Mouse (Mus musculus) stomach, postnatal 0 days (tissue): Measurements from ENCODE around the gene Hnrnpl. TPM values are rescaled to one million over a fixed set of nuclear protein-coding genes. Genes with fewer than 3 reads are reported as not detected.

Experiments used
- ATAC-seq: fragments of 200-750 bp; cut with Nextera tagmentation; 2 replicates; pipeline ENCODE4 v1.8.0; 2017; ENCODE audit not compliant: low FRiP score, low TSS enrichment
- DNase-seq: peaks from one replicate; pipeline ENCODE4 v3.0.0-alpha.2; 2016; ENCODE audit warnings: low spot score
- H3K27ac ChIP-seq: fragments of 300-500 bp; sonication (generic); replicated peaks from 2 replicates; pipeline ENCODE4 v1.5.1; 2014; ENCODE audit warnings: mild to moderate bottlenecking, control low read depth
- H3K27me3 ChIP-seq: fragments of 300-500 bp; sonication (generic); 2 replicates; pipeline ENCODE4 v1.6.1; 2014; ENCODE audit warnings: low read length; ENCODE audit not compliant: control insufficient read depth, insufficient read depth
- H3K36me3 ChIP-seq: fragments of 300-500 bp; sonication (generic); 2 replicates; pipeline ENCODE4 v1.6.1; 2014; ENCODE audit warnings: low read length, mixed read lengths; ENCODE audit not compliant: control insufficient read depth, insufficient read depth
- H3K4me1 ChIP-seq: fragments of 300-500 bp; sonication (generic); replicated peaks from 2 replicates; pipeline ENCODE4 v1.6.1; 2014; ENCODE audit warnings: antibody characterized with exemption; ENCODE audit not compliant: control insufficient read depth, insufficient read depth
- H3K4me2 ChIP-seq: fragments of 300-500 bp; sonication (generic); replicated peaks from 2 replicates; pipeline ENCODE4 v1.6.1; 2014; ENCODE audit warnings: low read depth, mild to moderate bottlenecking, control low read depth, moderate library complexity
- H3K4me3 ChIP-seq: fragments of 300-500 bp; sonication (generic); 2 replicates; pipeline ENCODE4 v1.5.1; 2014; ENCODE audit warnings: low read depth, low read length, control low read depth
- H3K9ac ChIP-seq: fragments of 300-500 bp; sonication (generic); 2 replicates; pipeline ENCODE4 v1.6.1; 2014; ENCODE audit warnings: mild to moderate bottlenecking, low read length, control low read depth, mixed read lengths
- H3K9me3 ChIP-seq: fragments of 300-500 bp; sonication (generic); 2 replicates; pipeline ENCODE4 v1.6.1; 2016; ENCODE audit warnings: low read length; ENCODE audit not compliant: control insufficient read depth
- CTCF ChIP-seq: IDR thresholded peaks from 2 replicates; pipeline ENCODE4 v1.5.1; 2016; ENCODE audit warnings: antibody characterized with exemption, low read depth, mild to moderate bottlenecking, moderate library complexity
- EP300 ChIP-seq: optimal IDR thresholded peaks from 2 replicates; pipeline ENCODE3; 2016; ENCODE audit warnings: antibody characterized with exemption
- WGBS: fragments of 180-500 bp; shearing (Covaris S2); extraction: QIAGEN DNeasy Blood & Tissue Kit; methylation state at CpG from one replicate; pipeline ENCODE4 v1.1.7; 2014; 5-methylcytosine and 5-hydroxymethylcytosine counted together
- polyA plus RNA-seq: library from polyadenylated mRNA; unstranded; fragments of >200 nt; fragmentation: Nextera tagmentation; extraction: Ambion mirVana; gene quantifications from 2 replicates; pipeline ENCODE4 v1.2.1, GENCODE M21; 2015

Gene Hnrnpl
- polyA plus RNA-seq, 1 experiment from 2014 or later = 156 TPM

- DNase-seq = peak; percentile 16
- Histone ChIP-seq H3K4me2 (no peak overlapping the region), H3K4me1 (no peaks in the 10 kb centered on the region), H3K9me3 (no peaks in the 10 kb centered on the region), H3K9ac (no peak overlapping the region), H3K36me3 (peaks cover 12% of the 10 kb centered on the region; the same call in 1 of the 2 replicates), H3K27me3 (no peaks in the 10 kb centered on the region), H3K4me3 (no peak overlapping the region), H3K27ac (peak overlapping the region; percentile 65)
- 77% methylated on average over 17 of the region's 17 CpGs for WGBS
- no peak for ATAC-seq
- no peak for TF ChIP-seq EP300
- TF ChIP-seq CTCF = no peak
Measured at GRCm38 (mm10) chr7:28831411-28832125, 23.2 kb downstream of the Hnrnpl start.

GRCm38 (mm10) chr7:28832137-28832536 is 23.8 kb downstream of the Hnrnpl start:
- no peak overlapping the region for H3K9ac ChIP-seq
- DNase-seq = peak; percentile 71
- H3K9me3 ChIP-seq = no peaks in the 10 kb centered on the region
- ATAC-seq = peak; percentile 41
- 44% methylated on average over 6 of the region's 6 CpGs for WGBS
- no peak overlapping the region for H3K4me2 ChIP-seq
- H3K36me3 ChIP-seq = peaks cover 12% of the 10 kb centered on the region; the same call in 1 of the 2 replicates
- peak overlapping the region; percentile 65 for H3K27ac ChIP-seq
- no peak for TF ChIP-seq CTCF
- TF ChIP-seq EP300 = no peak
- H3K4me1 ChIP-seq = no peaks in the 10 kb centered on the region
- H3K4me3 ChIP-seq = no peak overlapping the region
- no peaks in the 10 kb centered on the region for H3K27me3 ChIP-seq

- ATAC-seq (peak; percentile 84), DNase-seq (peak; percentile 82)
- H3K27ac ChIP-seq = peak within 1 kb of the TSS; percentile 84
- no peaks in the 10 kb centered on the region; the same call in 1 of the 2 replicates for H3K4me1 ChIP-seq
- peak within 1 kb of the TSS; percentile 22 for H3K4me3 ChIP-seq
- H3K27me3 ChIP-seq = no peaks in the 10 kb centered on the region
- H3K9me3 ChIP-seq = no peaks in the 10 kb centered on the region
- H3K36me3 ChIP-seq = peaks cover 12% of the 10 kb centered on the region; the same call in 1 of the 2 replicates
- peak within 1 kb of the TSS; percentile 18; the same call in 1 of the 2 replicates for H3K9ac ChIP-seq
- no peak for TF ChIP-seq CTCF
- TF ChIP-seq EP300 = no peak
- WGBS = 59% methylated on average over 6 of the region's 6 CpGs
- peak within 1 kb of the TSS; percentile 29 for H3K4me2 ChIP-seq
Measured at GRCm38 (mm10) chr7:28833723-28834347, 25.5 kb downstream of the Hnrnpl start, which contains the start of gene Lgals4. Gene Lgals4, plus strand, starts transcription at chr7:28833854.

GRCm38 (mm10) chr7:28836936-28837335 is 28.6 kb downstream of the Hnrnpl start:
- Histone ChIP-seq H3K9me3 (no peaks in the 10 kb centered on the region), H3K9ac (no peak overlapping the region), H3K4me2 (no peak overlapping the region; the same call in 1 of the 2 replicates), H3K27me3 (no peaks in the 10 kb centered on the region), H3K4me3 (no peak overlapping the region), H3K27ac (peak overlapping the region; percentile 40), H3K36me3 (no peaks in the 10 kb centered on the region), H3K4me1 (no peaks in the 10 kb centered on the region; the same call in 1 of the 2 replicates)
- DNase-seq = no peak
- TF ChIP-seq CTCF (no peak), EP300 (no peak)
- no peak for ATAC-seq
- 73% methylated on average over 5 of the region's 5 CpGs for WGBS

GRCm38 (mm10) chr7:28838331-28838730 is 30.0 kb downstream of the Hnrnpl start:
- TF ChIP-seq CTCF = no peak
- no peak for TF ChIP-seq EP300
- WGBS = 53% methylated on average over 9 of the region's 9 CpGs
- no peaks in the 10 kb centered on the region for H3K36me3 ChIP-seq
- no peaks in the 10 kb centered on the region; the same call in 1 of the 2 replicates for H3K4me1 ChIP-seq
- no peak overlapping the region for H3K4me3 ChIP-seq
- no peaks in the 10 kb centered on the region for H3K27me3 ChIP-seq
- no peak overlapping the region for H3K4me2 ChIP-seq
- H3K27ac ChIP-seq = peak overlapping the region; percentile 61
- H3K9me3 ChIP-seq = no peaks in the 10 kb centered on the region
- ATAC-seq (peak; percentile 39), DNase-seq (peak; percentile 71)
- no peak overlapping the region for H3K9ac ChIP-seq

- no peaks in the 10 kb centered on the region for H3K9me3 ChIP-seq
- H3K36me3 ChIP-seq = no peaks in the 10 kb centered on the region
- no peak overlapping the region for H3K27ac ChIP-seq
- no peak overlapping the region for H3K9ac ChIP-seq
- H3K4me1 ChIP-seq = peaks cover 3% of the 10 kb centered on the region; the same call in 1 of the 2 replicates
- ATAC-seq = no peak
- no peaks in the 10 kb centered on the region for H3K27me3 ChIP-seq
- 78% methylated on average over 1 of the region's 1 CpGs for WGBS
- no peak for TF ChIP-seq CTCF
- TF ChIP-seq EP300 = no peak
- DNase-seq = no peak
- H3K4me2 ChIP-seq = no peak overlapping the region
- H3K4me3 ChIP-seq = no peak overlapping the region
Measured at GRCm38 (mm10) chr7:28847273-28847672, 38.9 kb downstream of the Hnrnpl start.
